Mouse (Mus musculus): ENCODE measurements around the gene Ifnz. TPM values are rescaled to one million over a fixed set of nuclear protein-coding genes. Genes with fewer than 3 reads are reported as not detected.
"Not testable (repeated sequence)": the region's sequence is repeated elsewhere in the genome, so short reads cannot be mapped to it uniquely, and the experiment has no call there.

Gene Ifnz
- polyA plus RNA-seq, 1 experiment from 2014 or later: not detected

DNA sequence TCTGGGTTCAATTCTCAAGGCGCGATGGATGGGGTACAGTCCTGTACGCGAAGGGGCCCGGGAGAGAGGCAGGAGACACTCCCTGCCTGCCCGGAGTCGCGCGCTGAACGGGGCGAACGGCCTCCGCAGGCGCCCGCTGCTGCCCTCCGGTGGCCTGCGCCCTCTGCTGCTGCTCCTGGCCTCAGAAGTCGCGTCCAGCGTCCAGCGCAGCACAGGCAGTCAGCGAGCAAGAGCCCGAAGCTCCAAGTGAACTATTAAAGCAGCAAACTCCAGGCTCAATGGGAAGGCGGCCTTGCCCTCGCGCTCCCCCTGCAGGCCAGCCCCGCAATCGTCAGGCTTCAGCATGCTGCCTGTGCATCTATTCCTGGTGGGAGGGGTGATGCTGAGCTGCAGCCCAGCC, 21.5 kb upstream of the Ifnz start:
- under 1% methylated on average over 24 of the region's 28 CpGs for WGBS
- H3K9ac ChIP-seq; H3K27me3 ChIP-seq; H3K36me3 ChIP-seq; H3K4me1 ChIP-seq (replicated peaks); ATAC-seq (ENCODE audit: low FRiP score, low read depth); H3K9me3 ChIP-seq; H3K27ac ChIP-seq (replicated peaks): not testable (repeated sequence)
- H3K4me3 ChIP-seq: peak overlapping the region; percentile 34
- peak overlapping the region; percentile 65 for H3K4me2 ChIP-seq

DNA sequence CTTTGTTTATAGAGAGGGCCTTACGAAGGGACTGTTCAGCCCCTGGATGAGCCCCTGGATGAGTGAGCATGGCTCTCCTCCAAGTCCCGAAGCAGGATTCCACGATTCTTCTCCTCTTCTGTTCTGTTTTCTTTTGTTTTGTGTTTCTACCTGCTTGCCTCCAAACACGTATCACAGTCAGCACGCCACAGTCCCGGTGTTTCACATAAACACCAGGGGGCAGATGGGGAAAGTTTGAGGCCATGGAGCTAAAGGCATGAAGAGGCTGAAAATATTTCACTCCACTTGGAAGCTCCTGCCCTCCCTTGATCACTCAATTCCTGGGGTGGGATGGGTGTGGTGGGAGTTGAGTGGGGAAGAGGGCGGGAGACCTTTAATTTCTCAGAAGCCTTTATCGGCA, 20.2 kb upstream of the Ifnz start:
- not testable (repeated sequence) for H3K9me3 ChIP-seq; H3K4me1 ChIP-seq (replicated peaks); ATAC-seq (ENCODE audit: low FRiP score, low read depth); H3K27me3 ChIP-seq; H3K4me3 ChIP-seq; H3K36me3 ChIP-seq; H3K9ac ChIP-seq; H3K27ac ChIP-seq (replicated peaks); H3K4me2 ChIP-seq
- 71% methylated on average over 6 of the region's 8 CpGs for WGBS

- not testable (repeated sequence) for H3K4me2 ChIP-seq; H3K36me3 ChIP-seq; H3K9ac ChIP-seq; H3K27me3 ChIP-seq; ATAC-seq (ENCODE audit: low FRiP score, low read depth); H3K4me1 ChIP-seq (replicated peaks); H3K9me3 ChIP-seq; H3K4me3 ChIP-seq; H3K27ac ChIP-seq (replicated peaks)
- WGBS: 66% methylated on average over 9 of the region's 9 CpGs
Measured at GRCm38 (mm10) chr4:88762341-88762740, 19.6 kb upstream of the Ifnz start.

DNA sequence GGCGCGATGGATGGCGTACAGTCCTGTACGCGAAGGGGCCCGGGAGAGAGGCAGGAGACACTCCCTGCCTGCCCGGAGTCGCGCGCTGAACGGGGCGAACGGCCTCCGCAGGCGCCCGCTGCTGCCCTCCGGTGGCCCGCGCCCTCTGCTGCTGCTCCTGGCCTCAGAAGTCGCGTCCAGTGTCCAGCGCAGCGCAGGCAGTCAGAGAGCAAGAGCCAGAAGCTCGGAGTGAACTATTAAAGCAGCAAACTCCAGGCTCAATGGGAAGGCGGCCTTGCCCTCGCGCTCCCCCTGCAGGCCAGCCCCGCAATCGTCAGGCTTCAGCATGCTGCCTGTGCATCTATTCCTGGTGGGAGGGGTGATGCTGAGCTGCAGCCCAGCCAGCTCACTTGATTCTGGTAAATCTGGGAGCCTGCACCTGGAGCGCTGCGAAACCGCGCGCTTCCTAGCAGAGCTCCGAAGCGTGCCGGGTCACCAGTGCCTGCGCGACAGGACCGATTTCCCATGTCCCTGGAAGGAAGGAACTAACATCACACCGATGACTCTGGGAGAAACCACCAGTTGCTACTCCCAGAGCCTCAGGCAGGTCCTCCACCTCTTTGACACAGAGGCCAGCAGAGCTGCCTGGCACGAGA, 18.4 kb upstream of the Ifnz start:
- not testable (repeated sequence) for H3K4me1 ChIP-seq (replicated peaks); H3K36me3 ChIP-seq; H3K27ac ChIP-seq (replicated peaks); H3K9me3 ChIP-seq; H3K9ac ChIP-seq; H3K27me3 ChIP-seq; ATAC-seq (ENCODE audit: low FRiP score, low read depth)
- Histone ChIP-seq H3K4me3 (peak overlapping the region; percentile 36), H3K4me2 (peak overlapping the region; percentile 64)
- 4% methylated on average over 27 of the region's 42 CpGs for whole genome bisulfite sequencing

DNA sequence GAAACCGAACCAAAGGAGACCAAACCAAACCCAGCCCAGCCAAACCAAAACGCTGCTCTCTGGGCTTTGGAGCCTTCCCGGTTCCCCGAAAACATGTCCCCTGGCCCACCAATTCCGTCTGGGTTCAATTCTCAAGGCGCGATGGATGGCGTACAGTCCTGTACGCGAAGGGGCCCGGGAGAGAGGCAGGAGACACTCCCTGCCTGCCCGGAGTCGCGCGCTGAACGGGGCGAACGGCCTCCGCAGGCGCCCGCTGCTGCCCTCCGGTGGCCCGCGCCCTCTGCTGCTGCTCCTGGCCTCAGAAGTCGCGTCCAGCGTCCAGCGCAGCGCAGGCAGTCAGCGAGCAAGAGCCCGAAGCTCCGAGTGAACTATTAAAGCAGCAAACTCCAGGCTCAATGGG, 8.4 kb upstream of the Ifnz start, which contains the start of gene Gm13290:
Gene Gm13290, plus strand, starts transcription at position 301 of the 400 bp plus-strand sequence.
- not testable (repeated sequence) for ATAC-seq (ENCODE audit: low FRiP score, low read depth); H3K4me1 ChIP-seq (replicated peaks); H3K9ac ChIP-seq; H3K9me3 ChIP-seq; H3K27ac ChIP-seq (replicated peaks); H3K4me2 ChIP-seq; H3K27me3 ChIP-seq; H3K36me3 ChIP-seq; H3K4me3 ChIP-seq
- WGBS: no CpG with 5 or more reads among the region's 32 CpGs

DNA sequence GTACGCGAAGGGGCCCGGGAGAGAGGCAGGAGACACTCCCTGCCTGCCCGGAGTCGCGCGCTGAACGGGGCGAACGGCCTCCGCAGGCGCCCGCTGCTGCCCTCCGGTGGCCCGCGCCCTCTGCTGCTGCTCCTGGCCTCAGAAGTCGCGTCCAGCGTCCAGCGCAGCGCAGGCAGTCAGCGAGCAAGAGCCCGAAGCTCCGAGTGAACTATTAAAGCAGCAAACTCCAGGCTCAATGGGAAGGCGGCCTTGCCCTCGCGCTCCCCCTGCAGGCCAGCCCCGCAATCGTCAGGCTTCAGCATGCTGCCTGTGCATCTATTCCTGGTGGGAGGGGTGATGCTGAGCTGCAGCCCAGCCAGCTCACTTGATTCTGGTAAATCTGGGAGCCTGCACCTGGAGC, 5.3 kb upstream of the Ifnz start, which contains the start of gene Gm13289:
Gene Gm13289, plus strand, starts transcription at position 301 of the 400 bp plus-strand sequence.
- not testable (repeated sequence) for H3K27me3 ChIP-seq; H3K4me2 ChIP-seq; H3K4me1 ChIP-seq (replicated peaks); H3K9ac ChIP-seq; H3K27ac ChIP-seq (replicated peaks); ATAC-seq (ENCODE audit: low FRiP score, low read depth); H3K4me3 ChIP-seq; H3K9me3 ChIP-seq; H3K36me3 ChIP-seq
- WGBS: no CpG with 5 or more reads among the region's 29 CpGs

DNA sequence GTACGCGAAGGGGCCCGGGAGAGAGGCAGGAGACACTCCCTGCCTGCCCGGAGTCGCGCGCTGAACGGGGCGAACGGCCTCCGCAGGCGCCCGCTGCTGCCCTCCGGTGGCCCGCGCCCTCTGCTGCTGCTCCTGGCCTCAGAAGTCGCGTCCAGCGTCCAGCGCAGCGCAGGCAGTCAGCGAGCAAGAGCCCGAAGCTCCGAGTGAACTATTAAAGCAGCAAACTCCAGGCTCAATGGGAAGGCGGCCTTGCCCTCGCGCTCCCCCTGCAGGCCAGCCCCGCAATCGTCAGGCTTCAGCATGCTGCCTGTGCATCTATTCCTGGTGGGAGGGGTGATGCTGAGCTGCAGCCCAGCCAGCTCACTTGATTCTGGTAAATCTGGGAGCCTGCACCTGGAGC, 2.4 kb upstream of the Ifnz start, which contains the start of gene Gm13272:
Gene Gm13272, plus strand, starts transcription at position 301 of the 400 bp plus-strand sequence.
- H3K27ac ChIP-seq (replicated peaks); H3K36me3 ChIP-seq; H3K9me3 ChIP-seq; H3K27me3 ChIP-seq; H3K4me2 ChIP-seq; ATAC-seq (ENCODE audit: low FRiP score, low read depth); H3K4me1 ChIP-seq (replicated peaks); H3K4me3 ChIP-seq; H3K9ac ChIP-seq: not testable (repeated sequence)
- no CpG with 5 or more reads among the region's 29 CpGs for WGBS

DNA sequence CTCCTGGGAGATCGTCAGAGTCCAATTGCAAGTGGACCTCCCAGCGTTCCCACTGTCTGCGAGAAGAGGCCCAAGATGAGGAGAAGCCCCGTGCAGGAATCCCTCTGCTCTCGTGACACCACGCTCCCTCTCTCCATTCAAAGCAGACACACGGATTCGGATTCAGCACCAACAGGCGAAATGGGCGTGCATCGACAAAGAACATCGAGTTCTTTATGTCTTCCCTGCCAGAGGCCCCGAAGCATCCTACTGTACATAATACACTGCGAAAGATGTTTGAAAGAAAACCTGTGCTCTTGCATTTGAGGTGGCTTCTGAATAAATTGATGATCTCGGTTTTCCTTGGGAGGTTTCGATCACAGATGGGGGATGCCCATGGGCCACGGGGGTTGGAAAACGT, 1.6 kb upstream of the Ifnz start:
- not testable (repeated sequence) for H3K27me3 ChIP-seq; H3K36me3 ChIP-seq; H3K4me3 ChIP-seq; H3K4me1 ChIP-seq (replicated peaks); H3K9ac ChIP-seq; H3K27ac ChIP-seq (replicated peaks); H3K9me3 ChIP-seq; ATAC-seq (ENCODE audit: low FRiP score, low read depth); H3K4me2 ChIP-seq
- 50% methylated on average over 16 of the region's 18 CpGs for WGBS

- 0% methylated on average over 3 of the region's 31 CpGs for WGBS
- Histone ChIP-seq H3K4me2 (peak overlapping the region; percentile 50), H3K4me3 (0 out of 2 replicates have a peak overlapping the region, but pooled peaks have one; percentile 15)
- ATAC-seq (ENCODE audit: low FRiP score, low read depth); H3K4me1 ChIP-seq (replicated peaks); H3K9me3 ChIP-seq; H3K9ac ChIP-seq; H3K36me3 ChIP-seq; H3K27ac ChIP-seq (replicated peaks); H3K27me3 ChIP-seq: not testable (repeated sequence)
Measured at GRCm38 (mm10) chr4:88782335-88782734, 404 bp downstream of the Ifnz start.

- no CpG with 5 or more reads among the region's 27 CpGs for WGBS
Measured at GRCm38 (mm10) chr4:88785409-88785808, 3.5 kb downstream of the Ifnz start, which contains the start of gene Gm13276. Gene Gm13276 (plus strand): TSS chr4:88785709.

GRCm38 (mm10) chr4:88788402-88788801, 6.5 kb downstream of the Ifnz start, which contains the start of gene Gm13277:
Gene Gm13277 (plus strand): TSS chr4:88788632.
- H3K4me3 ChIP-seq: not testable (repeated sequence)
- no CpG with 5 or more reads among the region's 28 CpGs for WGBS

More at GRCm38 (mm10) chr4:88785409-88785808, 3.5 kb downstream of the Ifnz start, which contains the start of gene Gm13276:
- not testable (repeated sequence) for H3K9ac ChIP-seq; H3K4me2 ChIP-seq; H3K27me3 ChIP-seq; H3K4me1 ChIP-seq (replicated peaks); ATAC-seq (ENCODE audit: low FRiP score, low read depth); H3K27ac ChIP-seq (replicated peaks); H3K36me3 ChIP-seq; H3K9me3 ChIP-seq; H3K4me3 ChIP-seq

DNA sequence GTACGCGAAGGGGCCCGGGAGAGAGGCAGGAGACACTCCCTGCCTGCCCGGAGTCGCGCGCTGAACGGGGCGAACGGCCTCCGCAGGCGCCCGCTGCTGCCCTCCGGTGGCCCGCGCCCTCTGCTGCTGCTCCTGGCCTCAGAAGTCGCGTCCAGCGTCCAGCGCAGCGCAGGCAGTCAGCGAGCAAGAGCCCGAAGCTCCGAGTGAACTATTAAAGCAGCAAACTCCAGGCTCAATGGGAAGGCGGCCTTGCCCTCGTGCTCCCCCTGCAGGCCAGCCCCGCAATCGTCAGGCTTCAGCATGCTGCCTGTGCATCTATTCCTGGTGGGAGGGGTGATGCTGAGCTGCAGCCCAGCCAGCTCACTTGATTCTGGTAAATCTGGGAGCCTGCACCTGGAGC, 9.3 kb downstream of the Ifnz start, which contains the start of gene Gm13278:
Gene Gm13278, plus strand, starts transcription at position 301 of the 400 bp plus-strand sequence.
- not testable (repeated sequence) for H3K4me2 ChIP-seq; H3K27ac ChIP-seq (replicated peaks); H3K27me3 ChIP-seq; H3K9ac ChIP-seq; ATAC-seq (ENCODE audit: low FRiP score, low read depth); H3K4me3 ChIP-seq; H3K9me3 ChIP-seq; H3K36me3 ChIP-seq; H3K4me1 ChIP-seq (replicated peaks)
- WGBS: no CpG with 5 or more reads among the region's 28 CpGs

More at GRCm38 (mm10) chr4:88788402-88788801, 6.5 kb downstream of the Ifnz start, which contains the start of gene Gm13277:
- H3K9ac ChIP-seq; H3K9me3 ChIP-seq; H3K4me2 ChIP-seq; H3K36me3 ChIP-seq; H3K4me1 ChIP-seq (replicated peaks); H3K27ac ChIP-seq (replicated peaks); H3K27me3 ChIP-seq; ATAC-seq (ENCODE audit: low FRiP score, low read depth): not testable (repeated sequence)

All from hindbrain, embryonic 15.5 days (tissue).